Mouse (Mus musculus): Measurements from ENCODE around the gene Slfn2.

DNA sequence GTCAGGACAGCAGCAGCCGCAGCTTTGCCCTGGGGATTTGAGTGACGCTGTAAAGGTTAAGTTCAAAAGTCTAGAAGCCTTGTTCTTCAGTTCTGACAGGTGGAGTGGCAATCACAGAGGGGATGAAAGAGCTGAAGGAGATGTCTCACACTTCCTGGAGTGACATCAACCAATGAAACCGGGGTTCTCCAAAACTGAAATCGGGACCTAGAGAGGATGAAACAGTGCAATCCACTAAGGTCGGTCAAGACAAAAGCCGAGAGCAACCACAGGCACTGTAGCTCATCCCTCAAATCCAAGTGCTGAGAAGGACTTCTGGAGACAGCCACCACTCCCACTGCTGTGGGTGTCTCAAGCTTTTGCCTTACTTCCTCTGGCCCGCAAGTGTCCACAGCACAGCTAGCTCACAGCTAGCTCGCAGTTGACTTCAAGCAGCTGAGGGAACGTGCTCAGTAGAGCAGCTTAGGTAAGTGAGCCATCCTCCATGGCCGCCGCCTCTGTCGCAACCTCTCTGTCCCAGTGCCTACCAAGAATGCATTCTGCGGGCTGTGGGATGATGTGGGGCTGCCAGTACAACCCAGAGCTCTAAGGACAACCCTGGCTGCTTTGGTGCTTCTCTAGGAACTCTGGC lies 51.8 kb downstream of the Slfn2 start, which contains the start of gene Slfn1:
- TF ChIP-seq CHD2 (IDR thresholded peaks at IDR 0.05; ENCODE audit: low read depth, low read length) (no peak), ZC3H11A (IDR thresholded peaks at IDR 0.05; ENCODE audit: borderline replicate concordance, low read depth, low read length) (no peak), ZNF384 (IDR thresholded peaks at IDR 0.05; ENCODE audit: low read depth, low read length) (no peak), HCFC1 (IDR thresholded peaks at IDR 0.05; ENCODE audit: borderline replicate concordance, insufficient read depth, low read length) (no peak), MAFK (IDR thresholded peaks at IDR 0.05; ENCODE audit: insufficient read depth, low read depth, low read length) (no peak)

Data from ES-E14 (cell line).